Mouse (Mus musculus) ES-Bruce4 (cell line): ENCODE results near the gene Cd1d1.

Source experiments
- CTCF ChIP-seq: IDR thresholded peaks from one replicate; pipeline ENCODE4 v1.8.1; 2011; ENCODE audit warnings: low read depth, low read length
- EP300 ChIP-seq: IDR thresholded peaks from 2 replicates; pipeline ENCODE4 v1.6.1; 2011; ENCODE audit warnings: low read depth, low read length; ENCODE audit not compliant: insufficient read depth
- POLR2A ChIP-seq: IDR thresholded peaks from one replicate; pipeline ENCODE4 v1.8.1; 2011; ENCODE audit warnings: low read length; ENCODE audit not compliant: insufficient read depth

GRCm38 (mm10) chr3:87000676-87001075, 1.4 kb upstream of the Cd1d1 start:
- TF ChIP-seq EP300, result no peak
- TF ChIP-seq CTCF, result no peak
- TF ChIP-seq POLR2A, result no peak
